ENCODE assay signal across 29 mouse cellular contexts in the genomic region with DNA sequence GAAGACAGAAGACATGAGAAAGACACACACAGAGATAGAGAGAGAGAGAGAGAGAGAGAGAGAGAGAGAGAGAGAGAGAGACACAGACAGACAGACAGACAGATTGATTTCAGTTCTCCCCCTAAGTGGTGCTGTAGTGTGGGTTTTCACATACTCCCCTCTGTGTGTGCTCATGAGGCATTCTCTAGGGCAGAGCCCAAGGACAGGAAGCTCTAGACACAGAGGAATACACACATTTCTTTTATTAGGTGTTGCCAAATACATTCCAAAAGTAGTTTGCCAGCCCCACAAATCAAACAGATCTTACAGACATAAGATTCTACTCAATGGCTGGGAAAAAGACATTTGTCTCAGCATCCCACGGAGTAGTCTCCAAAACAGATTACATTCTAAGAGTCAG.
A peak's percentile ranks its signal among the peaks of the same experiment; 100 is the strongest.
DNase-seq lines count a peak whose midpoint lies in the region; ATAC-seq and TF ChIP-seq lines count a peak whose summit lies in the region.
"Had no signal": no experiment of that assay in that cellular context is flagged by ENCODE, and none has a peak within 500 bp of the region (broad histone marks: within the 10 kb centered on the region; RNA-seq: fewer than 3 reads in every experiment).

No protein-coding gene starts in this region.

- peak; percentile 59; the same call in 1 of the 2 replicates for ATAC-seq in lung, embryonic 14.5 days (ENCODE audit: insufficient read depth)
- ATAC-seq: forebrain, embryonic 14.5 days; intestine, embryonic 16.5 days had no signal

- H3K4me3 ChIP-seq in lung, embryonic 14.5 days (ENCODE audit: low read depth, low read length) = no peak overlapping the region
- no peak overlapping the region for H3K4me3 ChIP-seq in brown adipose tissue, adult 24 weeks (ENCODE audit: insufficient read depth, low read depth, low read length)
- H3K4me3 ChIP-seq in myocyte = no peak overlapping the region
- H3K4me3 ChIP-seq: hindbrain, embryonic 13.5 days; liver, embryonic 15.5 days; neural tube, embryonic 12.5 days had no signal

- no peak overlapping the region for H3ac ChIP-seq in myocyte (ENCODE audit: control insufficient read depth, insufficient read length)

- peak; percentile 60 for DNase-seq in lung, embryonic 14.5 days
- DNase-seq in lung, postnatal 36 days = no peak
- DNase-seq in 416B (ENCODE audit: low read depth) = peak; percentile 22
- DNase-seq in right cerebral cortex, adult 2 months (ENCODE audit: low spot score in 2 of 2) = no peak
- no peak for DNase-seq in adrenal gland, adult 8-10 months
- DNase-seq: adrenal gland, postnatal 25 days; B cell, adult 2 months; cerebellum, adult 18-20 months; cerebellum, postnatal 10 days; gastrocnemius, postnatal 25 days; heart, adult 18-20 months; heart, postnatal 4 days; kidney, adult 9 months; kidney, postnatal 10 days; layer of hippocampus, adult 9-11 months; midbrain, embryonic 14.5 days; right cerebral cortex, adult 18-20 months; right cerebral cortex, postnatal 4 days; thymus, adult 18-20 months; thymus, postnatal 25 days had no signal

- no peaks in the 10 kb centered on the region for H3K36me3 ChIP-seq in lung, embryonic 14.5 days (ENCODE audit: insufficient read depth)
- H3K36me3 ChIP-seq in myocyte (ENCODE audit: control insufficient read depth, insufficient read depth) = no peaks in the 10 kb centered on the region
- H3K36me3 ChIP-seq: hindbrain, embryonic 13.5 days; liver, embryonic 15.5 days; neural tube, embryonic 12.5 days had no signal

- TF ChIP-seq CTCF in lung, embryonic 14.5 days (IDR thresholded peaks at IDR 0.05; ENCODE audit: low read depth) = no peak

- no peaks in the 10 kb centered on the region for H3K4me1 ChIP-seq in lung, embryonic 14.5 days (ENCODE audit: insufficient read depth)
- H3K4me1 ChIP-seq in brown adipose tissue, adult 24 weeks (ENCODE audit: control insufficient read depth, insufficient read depth, insufficient read length, low read length) = peaks cover 27% of the 10 kb centered on the region
- H3K4me1 ChIP-seq: neural tube, embryonic 12.5 days had no signal

- H3K79me2 ChIP-seq in myocyte (ENCODE audit: control insufficient read depth, insufficient read depth) = no peaks in the 10 kb centered on the region

- no peaks in the 10 kb centered on the region for H3K27me3 ChIP-seq in lung, embryonic 14.5 days (ENCODE audit: insufficient read depth, low read length)
- no peaks in the 10 kb centered on the region for H3K27me3 ChIP-seq in myocyte (ENCODE audit: control insufficient read depth, insufficient read depth, insufficient read length)
- H3K27me3 ChIP-seq: hindbrain, embryonic 13.5 days; liver, embryonic 15.5 days; neural tube, embryonic 12.5 days had no signal

- TF ChIP-seq POLR2A in myocyte (IDR thresholded peaks at IDR 0.05; ENCODE audit: insufficient read length, low read depth) = no peak

- H3K4me2 ChIP-seq in lung, embryonic 14.5 days = no peak overlapping the region
- H3K4me2 ChIP-seq in myocyte (ENCODE audit: low read depth) = peak overlapping the region; percentile 33
- H3K4me2 ChIP-seq: heart, embryonic 11.5 days; hindbrain, embryonic 13.5 days; liver, embryonic 15.5 days; neural tube, embryonic 12.5 days had no signal

- peak overlapping the region; percentile 33; the same call in 1 of the 2 replicates for H3K27ac ChIP-seq in lung, embryonic 14.5 days (ENCODE audit: low read depth)
- peak overlapping the region; percentile 55 for H3K27ac ChIP-seq in brown adipose tissue, adult 24 weeks (replicated peaks; ENCODE audit: low read depth, low read length)
- H3K27ac ChIP-seq: hindbrain, embryonic 13.5 days; liver, embryonic 15.5 days; neural tube, embryonic 12.5 days; stomach, postnatal 0 days had no signal

- H3K9me3 ChIP-seq in lung, embryonic 14.5 days (ENCODE audit: low read depth, low read length) = no peaks in the 10 kb centered on the region
- H3K9me3 ChIP-seq: hindbrain, embryonic 13.5 days; liver, embryonic 15.5 days; neural tube, embryonic 12.5 days had no signal

- WGBS in lung, embryonic 14.5 days = 28% methylated on average over 1 of the region's 1 CpGs

- H3K9ac ChIP-seq in lung, embryonic 14.5 days = no peak overlapping the region
- H3K9ac ChIP-seq: hindbrain, embryonic 13.5 days; liver, embryonic 15.5 days; neural tube, embryonic 12.5 days had no signal

TF ChIP-seq in myocyte, 11 proteins besides CTCF, POLR2A, EP300 and RAD21:
- TF ChIP-seq SRF (IDR thresholded peaks at IDR 0.05; ENCODE audit: control insufficient read depth, insufficient read length, low read depth) (no peak), MYOD1 (IDR thresholded peaks at IDR 0.05; ENCODE audit: control insufficient read depth in 1 of 3, insufficient read length in 2 of 3, low read depth in 2 of 3) (no peak), MYOG (IDR thresholded peaks at IDR 0.05; ENCODE audit: control insufficient read depth in 1 of 3, insufficient read depth in 1 of 3, insufficient read length in 2 of 3, low read depth in 2 of 3) (no peak), MAX (IDR thresholded peaks at IDR 0.05; ENCODE audit: low read depth) (no peak), TCF3 (IDR thresholded peaks at IDR 0.05; ENCODE audit: insufficient read length, low read depth) (no peak), CEBPB (IDR thresholded peaks at IDR 0.05; ENCODE audit: insufficient read depth, poor library complexity, severe bottlenecking) (no peak), POLR2AphosphoS2 (IDR thresholded peaks at IDR 0.05; ENCODE audit: insufficient read length, low read depth) (no peak), USF1 (IDR thresholded peaks at IDR 0.05; ENCODE audit: low read depth) (no peak), TCF12 (IDR thresholded peaks at IDR 0.05; ENCODE audit: insufficient read depth, poor library complexity, severe bottlenecking) (no peak), REST (IDR thresholded peaks at IDR 0.05; ENCODE audit: insufficient read depth, insufficient read length) (no peak), E2F4 (IDR thresholded peaks at IDR 0.05; ENCODE audit: insufficient read depth) (no peak)
TF ChIP-seq in myocyte: peak in this region for 0.

Comparison
In these comparisons a context has a peak if more than half of its experiments do, and no peak if none do; other contexts are left out.
1. DNase-seq: peak in lung, embryonic 14.5 days (single experiment) and 416B (single experiment); none in lung, postnatal 36 days (single experiment), right cerebral cortex, adult 2 months (0 of 2) and adrenal gland, adult 8-10 months (single experiment).